Mouse (Mus musculus): ENCODE measurements around the gene Plce1. TPM values are rescaled to one million over a fixed set of nuclear protein-coding genes. Genes with fewer than 3 reads are reported as not detected.
"Not testable (repeated sequence)": the region's sequence is repeated elsewhere in the genome, so short reads cannot be mapped to it uniquely, and the experiment has no call there.

The Plce1 gene
- polyA plus RNA-seq, 1 experiment from 2014 or later: 4.3 TPM

DNA sequence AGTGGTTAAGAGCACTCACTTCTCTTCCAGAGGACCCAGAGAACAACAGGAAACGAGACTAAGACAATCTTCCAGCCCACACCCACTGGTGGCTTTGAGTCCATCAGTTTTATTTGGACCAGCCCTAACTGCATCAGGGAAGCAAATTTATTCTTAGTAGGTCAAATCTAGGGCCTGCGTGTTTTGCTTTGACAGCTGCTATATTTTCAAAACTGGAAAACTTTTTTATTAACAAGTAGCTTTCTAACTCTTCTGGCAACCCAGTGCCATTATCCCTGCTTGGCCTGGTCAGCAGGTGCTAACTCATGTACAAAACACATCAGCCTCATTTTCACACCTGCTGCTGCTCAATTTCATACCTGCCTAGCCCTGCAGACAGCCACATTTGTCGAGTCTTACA is 151.3 kb downstream of the Plce1 start:
- Histone ChIP-seq H3K27me3 (ENCODE audit: control insufficient read depth, insufficient read depth, low read length) (no peaks in the 10 kb centered on the region), H3K9ac (ENCODE audit: low read length) (no peak overlapping the region), H3K36me3 (ENCODE audit: control insufficient read depth, insufficient read depth, low read length) (no peaks in the 10 kb centered on the region), H3K4me1 (ENCODE audit: control insufficient read depth, insufficient read depth, low read length) (no peaks in the 10 kb centered on the region), H3K4me2 (no peak overlapping the region), H3K9me3 (ENCODE audit: control insufficient read depth, low read length) (no peaks in the 10 kb centered on the region), H3K27ac (ENCODE audit: low read depth, low read length) (no peak overlapping the region), H3K4me3 (ENCODE audit: low read depth, low read length) (no peak overlapping the region)
- DNase-seq (ENCODE audit: low spot score, missing footprints) (no peak), ATAC-seq (ENCODE audit: low FRiP score) (no peak)
- 84% methylated on average over 3 of the region's 3 CpGs for WGBS

DNA sequence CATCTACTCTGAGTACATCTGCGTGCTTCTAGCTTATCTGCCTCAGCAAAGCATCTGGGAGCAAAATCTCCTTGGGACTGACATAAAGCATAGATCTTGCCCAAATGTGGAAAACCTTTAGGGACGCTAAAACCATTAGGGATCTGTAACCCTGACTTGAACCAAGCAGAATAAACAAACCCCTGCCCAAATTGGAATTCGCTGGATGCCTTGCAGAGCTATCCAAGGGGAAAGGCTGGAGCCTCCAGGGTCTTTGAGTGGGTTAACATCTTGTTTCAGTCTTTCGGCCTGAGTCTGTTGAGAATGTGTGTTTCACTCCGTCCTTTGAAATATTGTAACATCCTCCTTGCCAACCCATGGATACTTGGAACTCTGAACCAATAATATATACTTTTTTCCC is 152.4 kb downstream of the Plce1 start:
- Histone ChIP-seq H3K27ac (ENCODE audit: low read depth, low read length) (no peak overlapping the region), H3K4me3 (ENCODE audit: low read depth, low read length) (no peak overlapping the region), H3K4me2 (no peak overlapping the region), H3K36me3 (ENCODE audit: control insufficient read depth, insufficient read depth, low read length) (no peaks in the 10 kb centered on the region), H3K9me3 (ENCODE audit: control insufficient read depth, low read length) (no peaks in the 10 kb centered on the region), H3K4me1 (ENCODE audit: control insufficient read depth, insufficient read depth, low read length) (no peaks in the 10 kb centered on the region), H3K9ac (ENCODE audit: low read length) (no peak overlapping the region), H3K27me3 (ENCODE audit: control insufficient read depth, insufficient read depth, low read length) (no peaks in the 10 kb centered on the region)
- peak; percentile 76 for DNase-seq (ENCODE audit: low spot score, missing footprints)
- ATAC-seq (ENCODE audit: low FRiP score): no peak
- WGBS: 75% methylated on average over 5 of the region's 5 CpGs

DNA sequence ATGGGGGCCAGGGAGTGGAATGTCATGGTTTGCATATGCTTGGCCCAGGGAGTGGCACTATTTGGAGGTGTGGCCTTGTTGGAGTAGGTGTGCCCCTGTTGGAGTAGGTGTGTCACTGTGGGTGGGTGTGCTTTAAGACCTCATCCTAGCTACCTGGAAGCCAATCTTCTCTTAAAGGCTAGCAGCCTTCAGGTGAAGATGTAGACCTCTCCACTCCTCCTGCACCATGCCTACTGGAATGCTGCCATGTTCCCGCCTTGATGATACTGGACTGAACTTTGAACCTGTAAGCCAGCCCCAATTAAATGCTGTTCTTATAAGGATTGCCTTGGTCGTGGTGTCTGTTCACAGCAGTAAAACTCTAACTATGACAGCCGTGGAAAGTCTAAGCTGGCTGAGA is 158.1 kb downstream of the Plce1 start:
- no peak overlapping the region for H3K9ac ChIP-seq (ENCODE audit: low read length)
- H3K27me3 ChIP-seq (ENCODE audit: control insufficient read depth, insufficient read depth, low read length): no peaks in the 10 kb centered on the region
- no peak for DNase-seq (ENCODE audit: low spot score, missing footprints)
- H3K9me3 ChIP-seq (ENCODE audit: control insufficient read depth, low read length): no peaks in the 10 kb centered on the region
- no peak overlapping the region for H3K4me3 ChIP-seq (ENCODE audit: low read depth, low read length)
- no peaks in the 10 kb centered on the region for H3K36me3 ChIP-seq (ENCODE audit: control insufficient read depth, insufficient read depth, low read length)
- WGBS: 89% methylated on average over 3 of the region's 3 CpGs
- no peak overlapping the region for H3K27ac ChIP-seq (ENCODE audit: low read depth, low read length)
- no peak for ATAC-seq (ENCODE audit: low FRiP score)
- no peaks in the 10 kb centered on the region for H3K4me1 ChIP-seq (ENCODE audit: control insufficient read depth, insufficient read depth, low read length)
- H3K4me2 ChIP-seq: no peak overlapping the region

DNA sequence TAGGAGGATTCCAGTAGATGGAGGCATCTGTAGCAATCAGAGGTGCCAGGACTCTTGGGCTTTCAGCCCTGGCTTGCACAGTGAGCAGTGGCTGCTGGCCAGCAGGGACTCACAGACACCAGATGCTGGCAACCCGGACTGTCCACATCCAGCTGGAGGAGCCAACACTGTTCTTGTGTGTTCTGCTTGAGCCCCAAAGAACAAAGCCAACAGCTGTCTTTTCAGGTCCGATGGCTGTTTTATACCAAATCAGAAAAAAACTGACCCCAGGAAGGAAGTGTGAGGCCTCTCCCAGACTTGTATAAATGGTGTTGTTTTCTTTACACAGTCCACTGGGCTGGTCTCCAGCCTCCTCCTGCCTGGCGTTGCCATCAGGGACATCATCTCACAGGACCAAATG is 158.9 kb downstream of the Plce1 start:
- no peak overlapping the region for H3K27ac ChIP-seq (ENCODE audit: low read depth, low read length)
- H3K36me3 ChIP-seq (ENCODE audit: control insufficient read depth, insufficient read depth, low read length): no peaks in the 10 kb centered on the region
- no peak overlapping the region for H3K4me3 ChIP-seq (ENCODE audit: low read depth, low read length)
- no peak overlapping the region for H3K9ac ChIP-seq (ENCODE audit: low read length)
- no peaks in the 10 kb centered on the region for H3K27me3 ChIP-seq (ENCODE audit: control insufficient read depth, insufficient read depth, low read length)
- no peaks in the 10 kb centered on the region for H3K9me3 ChIP-seq (ENCODE audit: control insufficient read depth, low read length)
- DNase-seq (ENCODE audit: low spot score, missing footprints) (no peak), ATAC-seq (ENCODE audit: low FRiP score) (no peak)
- no peaks in the 10 kb centered on the region; the same call in 1 of the 2 replicates for H3K4me1 ChIP-seq (ENCODE audit: control insufficient read depth, insufficient read depth, low read length)
- no peak overlapping the region for H3K4me2 ChIP-seq
- WGBS: 83% methylated on average over 3 of the region's 3 CpGs

DNA sequence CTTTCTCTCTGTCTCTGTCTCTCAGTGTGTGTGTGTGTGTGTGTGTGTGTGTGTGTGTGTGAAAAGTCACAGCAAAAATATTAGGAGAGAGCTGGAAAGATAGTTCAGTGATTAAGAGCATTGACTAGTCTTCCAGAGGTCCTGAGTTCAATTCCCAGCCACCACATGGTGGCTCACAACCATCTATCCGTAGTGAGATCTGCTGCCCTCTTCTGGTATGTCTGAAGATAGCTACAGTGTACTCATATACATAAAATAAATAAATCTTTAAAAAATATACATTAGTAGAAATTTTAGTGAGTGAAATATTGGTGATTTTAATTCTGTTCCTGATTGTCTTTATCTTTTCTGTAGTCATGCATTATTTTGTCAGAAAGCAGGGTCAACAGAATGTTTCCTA is 161.6 kb downstream of the Plce1 start:
- not testable (repeated sequence) for H3K4me3 ChIP-seq (ENCODE audit: low read depth, low read length); H3K4me1 ChIP-seq (ENCODE audit: control insufficient read depth, insufficient read depth, low read length); H3K9me3 ChIP-seq (ENCODE audit: control insufficient read depth, low read length); H3K9ac ChIP-seq (ENCODE audit: low read length); H3K27me3 ChIP-seq (ENCODE audit: control insufficient read depth, insufficient read depth, low read length); H3K27ac ChIP-seq (ENCODE audit: low read depth, low read length); H3K4me2 ChIP-seq; ATAC-seq (ENCODE audit: low FRiP score); DNase-seq (ENCODE audit: low spot score, missing footprints); H3K36me3 ChIP-seq (ENCODE audit: control insufficient read depth, insufficient read depth, low read length)
- 71% methylated on average over 1 of the region's 1 CpGs for WGBS

DNA sequence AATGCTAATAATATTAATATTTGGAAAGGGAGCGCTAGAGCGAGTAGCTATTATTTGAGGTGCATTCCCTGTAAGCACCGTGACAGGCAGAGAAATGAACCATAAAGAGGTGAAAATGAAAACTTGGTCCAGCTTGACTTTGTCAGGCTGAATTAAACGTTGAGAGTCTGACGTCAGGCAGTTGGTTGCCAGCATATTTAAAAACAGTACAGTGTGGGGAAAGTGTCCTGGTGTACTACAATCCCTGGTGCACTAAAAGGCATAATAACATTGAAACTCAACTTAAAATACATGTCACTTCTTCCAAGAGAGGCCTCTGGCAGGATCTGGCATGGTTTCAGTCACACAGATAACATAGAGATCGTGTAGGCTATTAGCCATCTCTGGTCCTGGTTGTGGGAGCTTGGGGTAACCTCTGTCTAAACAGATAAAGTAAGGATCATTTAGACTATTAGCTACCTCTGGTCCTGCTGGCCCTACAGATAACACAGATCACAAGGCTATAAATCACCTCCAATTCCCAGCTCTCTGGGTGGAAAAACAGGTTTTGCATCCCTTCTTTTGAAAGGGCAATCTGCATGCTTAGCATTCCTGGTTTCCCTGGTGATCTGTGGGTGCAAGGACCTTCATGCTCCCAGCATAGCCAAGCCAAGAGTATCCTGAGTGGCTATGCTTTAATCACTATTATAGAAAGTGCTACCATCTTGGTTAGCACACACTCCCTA is 164.1 kb downstream of the Plce1 start:
- no peak for ATAC-seq (ENCODE audit: low FRiP score)
- Histone ChIP-seq H3K9me3 (ENCODE audit: control insufficient read depth, low read length) (no peaks in the 10 kb centered on the region), H3K4me1 (ENCODE audit: control insufficient read depth, insufficient read depth, low read length) (no peaks in the 10 kb centered on the region; the same call in 1 of the 2 replicates), H3K4me2 (no peak overlapping the region), H3K27ac (ENCODE audit: low read depth, low read length) (no peak overlapping the region), H3K9ac (ENCODE audit: low read length) (no peak overlapping the region), H3K27me3 (ENCODE audit: control insufficient read depth, insufficient read depth, low read length) (no peaks in the 10 kb centered on the region), H3K36me3 (ENCODE audit: control insufficient read depth, insufficient read depth, low read length) (no peaks in the 10 kb centered on the region), H3K4me3 (ENCODE audit: low read depth, low read length) (no peak overlapping the region)
- WGBS: 74% methylated on average over 6 of the region's 6 CpGs
- DNase-seq (ENCODE audit: low spot score, missing footprints): no peak

DNA sequence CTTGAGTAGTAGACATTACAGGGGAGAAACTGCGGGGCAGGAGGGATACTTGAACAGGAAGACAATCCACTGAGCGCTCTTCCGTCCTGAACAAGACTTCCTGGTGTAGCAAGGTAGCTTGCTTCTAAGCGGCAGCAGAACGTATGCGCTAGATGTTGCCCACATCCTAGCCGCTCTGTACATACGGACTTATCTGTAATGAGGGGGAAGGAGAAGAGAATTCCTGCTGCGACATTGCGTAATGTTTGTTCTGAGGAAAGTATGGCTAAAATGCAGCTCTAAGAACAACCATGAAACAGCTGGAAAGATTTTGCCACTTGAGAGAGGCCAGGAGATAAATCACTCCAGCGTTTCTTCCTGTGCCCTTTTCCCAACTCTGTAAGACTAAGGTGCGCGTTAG is 177.1 kb downstream of the Plce1 start:
- no peak overlapping the region for H3K4me2 ChIP-seq
- WGBS: 90% methylated on average over 13 of the region's 13 CpGs
- no peak overlapping the region for H3K9ac ChIP-seq (ENCODE audit: low read length)
- no peak for DNase-seq (ENCODE audit: low spot score, missing footprints)
- no peaks in the 10 kb centered on the region; the same call in 1 of the 2 replicates for H3K9me3 ChIP-seq (ENCODE audit: control insufficient read depth, low read length)
- no peak overlapping the region for H3K4me3 ChIP-seq (ENCODE audit: low read depth, low read length)
- no peaks in the 10 kb centered on the region for H3K36me3 ChIP-seq (ENCODE audit: control insufficient read depth, insufficient read depth, low read length)
- no peaks in the 10 kb centered on the region for H3K4me1 ChIP-seq (ENCODE audit: control insufficient read depth, insufficient read depth, low read length)
- ATAC-seq (ENCODE audit: low FRiP score): no peak
- no peak overlapping the region for H3K27ac ChIP-seq (ENCODE audit: low read depth, low read length)
- H3K27me3 ChIP-seq (ENCODE audit: control insufficient read depth, insufficient read depth, low read length): no peaks in the 10 kb centered on the region

GRCm38 (mm10) chr19:38665398-38665797 is 184.5 kb downstream of the Plce1 start:
- no peak overlapping the region for H3K9ac ChIP-seq (ENCODE audit: low read length)
- WGBS: 89% methylated on average over 1 of the region's 1 CpGs
- no peaks in the 10 kb centered on the region for H3K36me3 ChIP-seq (ENCODE audit: control insufficient read depth, insufficient read depth, low read length)
- no peak overlapping the region for H3K4me2 ChIP-seq
- no peak overlapping the region for H3K27ac ChIP-seq (ENCODE audit: low read depth, low read length)
- H3K4me1 ChIP-seq (ENCODE audit: control insufficient read depth, insufficient read depth, low read length): no peaks in the 10 kb centered on the region
- H3K9me3 ChIP-seq (ENCODE audit: control insufficient read depth, low read length): no peaks in the 10 kb centered on the region
- no peak overlapping the region for H3K4me3 ChIP-seq (ENCODE audit: low read depth, low read length)
- DNase-seq (ENCODE audit: low spot score, missing footprints): no peak
- no peaks in the 10 kb centered on the region for H3K27me3 ChIP-seq (ENCODE audit: control insufficient read depth, insufficient read depth, low read length)
- no peak for ATAC-seq (ENCODE audit: low FRiP score)

GRCm38 (mm10) chr19:38672015-38672600 is 191.2 kb downstream of the Plce1 start:
- H3K36me3 ChIP-seq (ENCODE audit: control insufficient read depth, insufficient read depth, low read length): no peaks in the 10 kb centered on the region
- no peaks in the 10 kb centered on the region for H3K4me1 ChIP-seq (ENCODE audit: control insufficient read depth, insufficient read depth, low read length)
- WGBS: 88% methylated on average over 7 of the region's 7 CpGs
- ATAC-seq (ENCODE audit: low FRiP score) (no peak), DNase-seq (ENCODE audit: low spot score, missing footprints) (peak; percentile 33)
- no peaks in the 10 kb centered on the region for H3K9me3 ChIP-seq (ENCODE audit: control insufficient read depth, low read length)
- no peak overlapping the region for H3K9ac ChIP-seq (ENCODE audit: low read length)
- no peak overlapping the region for H3K4me3 ChIP-seq (ENCODE audit: low read depth, low read length)
- H3K4me2 ChIP-seq: no peak overlapping the region
- no peaks in the 10 kb centered on the region for H3K27me3 ChIP-seq (ENCODE audit: control insufficient read depth, insufficient read depth, low read length)
- H3K27ac ChIP-seq (ENCODE audit: low read depth, low read length): no peak overlapping the region

Data from midbrain, embryonic 11.5 days (tissue).